Mouse (Mus musculus) thymus, postnatal 4 days (tissue): ENCODE results near the gene Gm3376.
"Not testable (repeated sequence)": the region's sequence is repeated elsewhere in the genome, so short reads cannot be mapped to it uniquely, and the experiment has no call there.

Experiments
- DNase-seq: peaks from one replicate; pipeline ENCODE4 v3.0.0; 2021

The Gm3376 gene

GRCm38 (mm10) chrY:3771373-3771772, at the start of gene Gm3376:
TSS of gene Gm3376 (plus strand) at chrY:3771673.
- DNase-seq: not testable (repeated sequence)
